Mouse (Mus musculus): ENCODE measurements around the gene Loxl4.

Gene Loxl4

GRCm38 (mm10) chr19:42612654-42613053 is at the start of gene Loxl4:
Loxl4 (minus strand) TSS chr19:42612813.
- no peak for DNase-seq (ENCODE audit: low spot score in 2 of 2)

- DNase-seq (ENCODE audit: low spot score in 2 of 2), result no peak
These were observed 49.0 kb upstream of the Loxl4 start for GRCm38 (mm10) chr19:42661430-42662164.

- no peak for DNase-seq (ENCODE audit: low spot score in 2 of 2)
These were observed 47.6 kb upstream of the Loxl4 start for GRCm38 (mm10) chr19:42660244-42660565.

GRCm38 (mm10) chr19:42659354-42660243 is 47.0 kb upstream of the Loxl4 start:
- peak; percentile 36 to 52 for DNase-seq (ENCODE audit: low spot score in 2 of 2)

GRCm38 (mm10) chr19:42658435-42659135 is 46.0 kb upstream of the Loxl4 start:
- DNase-seq (ENCODE audit: low spot score in 2 of 2), result no peak

GRCm38 (mm10) chr19:42657769-42658168 is 45.2 kb upstream of the Loxl4 start:
- DNase-seq (ENCODE audit: low spot score in 2 of 2), result no peak

- DNase-seq (ENCODE audit: low spot score in 2 of 2), result no peak
These were observed 44.7 kb upstream of the Loxl4 start for GRCm38 (mm10) chr19:42657306-42657705.

GRCm38 (mm10) chr19:42655006-42655405 is 42.4 kb upstream of the Loxl4 start:
- DNase-seq (ENCODE audit: low spot score in 2 of 2), result peak in 1 of 2 experiments; percentile 58

- no peak for DNase-seq (ENCODE audit: low spot score in 2 of 2)
These were observed 40.5 kb upstream of the Loxl4 start for GRCm38 (mm10) chr19:42653091-42653490.

GRCm38 (mm10) chr19:42652425-42652824 is 39.8 kb upstream of the Loxl4 start:
- DNase-seq (ENCODE audit: low spot score in 2 of 2), result no peak

- DNase-seq (ENCODE audit: low spot score in 2 of 2), result no peak
These were observed 27.6 kb upstream of the Loxl4 start for GRCm38 (mm10) chr19:42640211-42640610.

GRCm38 (mm10) chr19:42639544-42639943 is 26.9 kb upstream of the Loxl4 start:
- DNase-seq (ENCODE audit: low spot score in 2 of 2), result no peak

- DNase-seq (ENCODE audit: low spot score in 2 of 2), result no peak
These were observed 26.2 kb upstream of the Loxl4 start for GRCm38 (mm10) chr19:42638604-42639481.

- DNase-seq (ENCODE audit: low spot score in 2 of 2), result no peak
These were observed 24.0 kb upstream of the Loxl4 start for GRCm38 (mm10) chr19:42636631-42637030.

GRCm38 (mm10) chr19:42633650-42634049 is 21.0 kb upstream of the Loxl4 start:
- DNase-seq (ENCODE audit: low spot score in 2 of 2), result no peak

GRCm38 (mm10) chr19:42632301-42632700 is 19.7 kb upstream of the Loxl4 start:
- DNase-seq (ENCODE audit: low spot score in 2 of 2), result no peak

GRCm38 (mm10) chr19:42631541-42631961 is 18.9 kb upstream of the Loxl4 start:
- DNase-seq (ENCODE audit: low spot score in 2 of 2), result no peak

- DNase-seq (ENCODE audit: low spot score in 2 of 2), result no peak
These were observed 15.5 kb upstream of the Loxl4 start for GRCm38 (mm10) chr19:42628068-42628467.

- no peak for DNase-seq (ENCODE audit: low spot score in 2 of 2)
These were observed 1.1 kb upstream of the Loxl4 start for GRCm38 (mm10) chr19:42613647-42614225.

GRCm38 (mm10) chr19:42613116-42613515 is 503 bp upstream of the Loxl4 start:
- no peak for DNase-seq (ENCODE audit: low spot score in 2 of 2)

GRCm38 (mm10) chr19:42611746-42612145 is 867 bp downstream of the Loxl4 start:
- no peak for DNase-seq (ENCODE audit: low spot score in 2 of 2)
